Mouse (Mus musculus): Measurements from ENCODE around the gene Gm48551. TPM values are rescaled to one million over a fixed set of nuclear protein-coding genes. Genes with fewer than 3 reads are reported as not detected.
A peak's percentile ranks its signal among the peaks of the same experiment; 100 is the strongest.

Gm48551 gene
- polyA plus RNA-seq, 1 experiment, result 2.2 TPM

GRCm38 (mm10) chr10:81427804-81428506 is 43.7 kb downstream of the Gm48551 start:
- Histone ChIP-seq H3K4me1 (ENCODE audit: control insufficient read depth, insufficient read depth, low read length) (peaks cover 30% of the 10 kb centered on the region), H3K4me3 (ENCODE audit: insufficient read depth, low read length) (no peak overlapping the region), H3K27ac (ENCODE audit: insufficient read depth, low read depth, low read length) (no peak overlapping the region)
- TF ChIP-seq CTCF (IDR thresholded peaks at IDR 0.05; ENCODE audit: low read depth, low read length) (no peak), POLR2A (IDR thresholded peaks at IDR 0.05; ENCODE audit: borderline replicate concordance, low read depth, low read length) (no peak)

GRCm38 (mm10) chr10:81428507-81428870 is 44.2 kb downstream of the Gm48551 start:
- Histone ChIP-seq H3K27ac (ENCODE audit: insufficient read depth, low read depth, low read length) (no peak overlapping the region), H3K4me1 (ENCODE audit: control insufficient read depth, insufficient read depth, low read length) (peaks cover 30% of the 10 kb centered on the region), H3K4me3 (ENCODE audit: insufficient read depth, low read length) (no peak overlapping the region)
- TF ChIP-seq CTCF (IDR thresholded peaks at IDR 0.05; ENCODE audit: low read depth, low read length) (no peak), POLR2A (IDR thresholded peaks at IDR 0.05; ENCODE audit: borderline replicate concordance, low read depth, low read length) (no peak)

- no peak overlapping the region for H3K27ac ChIP-seq (ENCODE audit: insufficient read depth, low read depth, low read length)
- TF ChIP-seq CTCF (IDR thresholded peaks at IDR 0.05; ENCODE audit: low read depth, low read length) (no peak), POLR2A (IDR thresholded peaks at IDR 0.05; ENCODE audit: borderline replicate concordance, low read depth, low read length) (0 out of 2 replicates have a peak, but pooled peaks have one; percentile 26)
- peaks cover 30% of the 10 kb centered on the region for H3K4me1 ChIP-seq (ENCODE audit: control insufficient read depth, insufficient read depth, low read length)
- H3K4me3 ChIP-seq (ENCODE audit: insufficient read depth, low read length), result no peak overlapping the region; the same call in 1 of the 2 replicates
These were observed 44.8 kb downstream of the Gm48551 start for GRCm38 (mm10) chr10:81429092-81429491.

GRCm38 (mm10) chr10:81429605-81430061 is 45.4 kb downstream of the Gm48551 start:
- Histone ChIP-seq H3K4me1 (ENCODE audit: control insufficient read depth, insufficient read depth, low read length) (peaks cover 36% of the 10 kb centered on the region), H3K4me3 (ENCODE audit: insufficient read depth, low read length) (peak overlapping the region; percentile 79), H3K27ac (ENCODE audit: insufficient read depth, low read depth, low read length) (peak overlapping the region; percentile 84)
- TF ChIP-seq CTCF (IDR thresholded peaks at IDR 0.05; ENCODE audit: low read depth, low read length) (no peak), POLR2A (IDR thresholded peaks at IDR 0.05; ENCODE audit: borderline replicate concordance, low read depth, low read length) (no peak)

GRCm38 (mm10) chr10:81430141-81430830 is 46.0 kb downstream of the Gm48551 start:
- Histone ChIP-seq H3K27ac (ENCODE audit: insufficient read depth, low read depth, low read length) (peak overlapping the region; percentile 84), H3K4me1 (ENCODE audit: control insufficient read depth, insufficient read depth, low read length) (peaks cover 42% of the 10 kb centered on the region), H3K4me3 (ENCODE audit: insufficient read depth, low read length) (peak overlapping the region; percentile 79)
- TF ChIP-seq CTCF (IDR thresholded peaks at IDR 0.05; ENCODE audit: low read depth, low read length), result no peak

- Histone ChIP-seq H3K4me3 (ENCODE audit: insufficient read depth, low read length) (peak overlapping the region; percentile 79), H3K27ac (ENCODE audit: insufficient read depth, low read depth, low read length) (peak overlapping the region; percentile 84), H3K4me1 (ENCODE audit: control insufficient read depth, insufficient read depth, low read length) (peaks cover 36% of the 10 kb centered on the region)
- TF ChIP-seq POLR2A (IDR thresholded peaks at IDR 0.05; ENCODE audit: borderline replicate concordance, low read depth, low read length) (no peak), CTCF (IDR thresholded peaks at IDR 0.05; ENCODE audit: low read depth, low read length) (no peak)
These were observed 46.7 kb downstream of the Gm48551 start for GRCm38 (mm10) chr10:81430831-81431525.

GRCm38 (mm10) chr10:81431526-81432168 is 47.4 kb downstream of the Gm48551 start:
- Histone ChIP-seq H3K4me3 (ENCODE audit: insufficient read depth, low read length) (peak overlapping the region; percentile 79), H3K4me1 (ENCODE audit: control insufficient read depth, insufficient read depth, low read length) (peaks cover 36% of the 10 kb centered on the region), H3K27ac (ENCODE audit: insufficient read depth, low read depth, low read length) (peak overlapping the region; percentile 46)
- TF ChIP-seq CTCF (IDR thresholded peaks at IDR 0.05; ENCODE audit: low read depth, low read length) (no peak), POLR2A (IDR thresholded peaks at IDR 0.05; ENCODE audit: borderline replicate concordance, low read depth, low read length) (no peak)

GRCm38 (mm10) chr10:81432169-81432867 is 48.1 kb downstream of the Gm48551 start:
- peak overlapping the region; percentile 36 for H3K27ac ChIP-seq (ENCODE audit: insufficient read depth, low read depth, low read length)
- peaks cover 33% of the 10 kb centered on the region for H3K4me1 ChIP-seq (ENCODE audit: control insufficient read depth, insufficient read depth, low read length)
- H3K4me3 ChIP-seq (ENCODE audit: insufficient read depth, low read length), result peak overlapping the region; percentile 63
- TF ChIP-seq CTCF (IDR thresholded peaks at IDR 0.05; ENCODE audit: low read depth, low read length) (no peak), POLR2A (IDR thresholded peaks at IDR 0.05; ENCODE audit: borderline replicate concordance, low read depth, low read length) (no peak)

GRCm38 (mm10) chr10:81432868-81433262 is 48.6 kb downstream of the Gm48551 start:
- Histone ChIP-seq H3K4me3 (ENCODE audit: insufficient read depth, low read length) (peak overlapping the region; percentile 65), H3K4me1 (ENCODE audit: control insufficient read depth, insufficient read depth, low read length) (peaks cover 32% of the 10 kb centered on the region), H3K27ac (ENCODE audit: insufficient read depth, low read depth, low read length) (peak overlapping the region; percentile 94)
- TF ChIP-seq CTCF (IDR thresholded peaks at IDR 0.05; ENCODE audit: low read depth, low read length), result no peak
- TF ChIP-seq POLR2A (IDR thresholded peaks at IDR 0.05; ENCODE audit: borderline replicate concordance, low read depth, low read length), result no peak

Measured in bone marrow macrophage, adult 2 months (primary cell).